Mouse (Mus musculus): ENCODE data around the gene Lingo3. TPM values are rescaled to one million over a fixed set of nuclear protein-coding genes. Genes with fewer than 3 reads are reported as not detected.

The Lingo3 gene
- polyA plus RNA-seq, 1 experiment from 2014 or later = 1.3 TPM

DNA sequence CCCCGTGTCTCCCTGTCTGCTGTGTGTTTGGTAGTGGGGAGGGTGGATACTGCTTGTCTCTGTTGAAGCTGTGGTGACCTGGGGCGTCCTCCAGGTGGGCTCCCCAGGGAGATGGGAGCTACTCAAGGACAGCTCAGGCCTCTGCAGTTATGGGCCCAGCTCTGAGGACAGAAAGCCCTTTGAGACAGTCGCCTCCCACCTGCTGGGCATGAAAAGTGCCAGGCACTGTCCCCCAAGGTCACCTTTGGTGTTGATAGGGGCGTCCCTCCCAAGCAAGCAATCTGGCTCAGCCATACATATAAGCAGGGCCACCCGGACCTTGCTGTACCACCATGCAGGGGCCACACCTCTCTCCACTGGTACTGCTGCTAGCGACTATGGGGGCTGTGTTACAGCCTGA, 38.9 kb downstream of the Lingo3 start, which contains the start of gene Amh:
Gene Amh, plus strand, starts transcription at position 328 of the 400 bp plus-strand sequence.
- no peak within 1 kb of the TSS; the same call in 1 of the 2 replicates for H3K4me3 ChIP-seq
- no peak for ATAC-seq (ENCODE audit: low FRiP score, low read depth)
- H3K27ac ChIP-seq = no peak within 1 kb of the TSS
- H3K9me3 ChIP-seq = no peaks in the 10 kb centered on the region
- peaks cover 37% of the 10 kb centered on the region for H3K4me1 ChIP-seq
- 64% methylated on average over 6 of the region's 6 CpGs for WGBS
- peak within 1 kb of the TSS; percentile 78; the same call in 1 of the 2 replicates for H3K9ac ChIP-seq
- peak within 1 kb of the TSS; percentile 97; the same call in 1 of the 2 replicates for H3K4me2 ChIP-seq (replicated peaks)
- peaks cover 36% of the 10 kb centered on the region for H3K27me3 ChIP-seq
- H3K36me3 ChIP-seq = peaks cover 54% of the 10 kb centered on the region

DNA sequence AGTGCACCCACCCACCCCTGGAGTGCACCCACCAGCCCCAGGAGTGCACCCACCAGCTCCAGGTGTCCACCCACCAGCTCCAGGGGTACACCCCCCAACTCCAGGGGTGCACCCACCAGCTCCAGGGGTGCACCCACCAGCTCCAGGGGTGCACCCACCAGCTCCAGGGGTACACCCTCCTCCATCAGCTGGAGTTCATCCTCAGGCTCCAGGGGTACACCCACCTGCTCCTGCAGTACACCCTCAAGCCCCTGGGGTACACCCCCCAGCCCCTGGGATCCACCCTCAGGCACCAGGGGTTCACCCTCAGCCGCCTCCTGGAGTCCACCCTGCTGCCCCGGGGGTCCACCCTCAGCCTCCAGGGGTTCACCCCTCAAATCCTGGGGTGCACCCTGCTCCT, 39.5 kb downstream of the Lingo3 start:
- Histone ChIP-seq H3K4me2 (replicated peaks) (no peak overlapping the region), H3K27ac (no peak overlapping the region), H3K4me3 (no peak overlapping the region), H3K36me3 (peaks cover 55% of the 10 kb centered on the region), H3K27me3 (peaks cover 30% of the 10 kb centered on the region), H3K4me1 (peaks cover 42% of the 10 kb centered on the region), H3K9me3 (no peaks in the 10 kb centered on the region), H3K9ac (no peak overlapping the region)
- ATAC-seq (ENCODE audit: low FRiP score, low read depth) = no peak
- 97% methylated on average over 2 of the region's 2 CpGs for WGBS

DNA sequence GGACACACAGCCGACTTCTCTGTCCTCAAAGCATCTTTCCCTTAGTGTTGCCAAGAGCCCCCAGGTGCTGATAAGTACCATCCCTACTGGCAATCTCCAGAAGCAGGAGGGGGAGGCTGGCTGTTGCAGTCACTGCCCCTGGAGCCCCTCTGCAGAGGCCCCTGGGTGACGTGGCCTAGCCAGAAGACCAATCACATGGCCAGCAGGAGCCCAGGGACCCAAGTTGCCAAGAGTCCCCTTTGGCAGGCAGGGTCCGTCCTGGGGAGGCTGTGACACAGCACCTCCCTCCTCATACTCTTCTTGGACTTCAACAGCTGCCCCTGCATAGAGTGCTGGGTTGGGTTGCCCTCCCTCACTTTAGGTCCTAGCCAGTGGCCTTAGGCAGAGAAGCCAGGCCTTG, 40.8 kb downstream of the Lingo3 start:
- no peak for ATAC-seq (ENCODE audit: low FRiP score, low read depth)
- Histone ChIP-seq H3K36me3 (peaks cover 55% of the 10 kb centered on the region), H3K9me3 (no peaks in the 10 kb centered on the region), H3K4me1 (peaks cover 29% of the 10 kb centered on the region), H3K4me2 (replicated peaks) (no peak overlapping the region), H3K27me3 (peaks cover 17% of the 10 kb centered on the region), H3K27ac (no peak overlapping the region), H3K4me3 (no peak overlapping the region), H3K9ac (no peak overlapping the region)
- 83% methylated on average over 3 of the region's 3 CpGs for WGBS

DNA sequence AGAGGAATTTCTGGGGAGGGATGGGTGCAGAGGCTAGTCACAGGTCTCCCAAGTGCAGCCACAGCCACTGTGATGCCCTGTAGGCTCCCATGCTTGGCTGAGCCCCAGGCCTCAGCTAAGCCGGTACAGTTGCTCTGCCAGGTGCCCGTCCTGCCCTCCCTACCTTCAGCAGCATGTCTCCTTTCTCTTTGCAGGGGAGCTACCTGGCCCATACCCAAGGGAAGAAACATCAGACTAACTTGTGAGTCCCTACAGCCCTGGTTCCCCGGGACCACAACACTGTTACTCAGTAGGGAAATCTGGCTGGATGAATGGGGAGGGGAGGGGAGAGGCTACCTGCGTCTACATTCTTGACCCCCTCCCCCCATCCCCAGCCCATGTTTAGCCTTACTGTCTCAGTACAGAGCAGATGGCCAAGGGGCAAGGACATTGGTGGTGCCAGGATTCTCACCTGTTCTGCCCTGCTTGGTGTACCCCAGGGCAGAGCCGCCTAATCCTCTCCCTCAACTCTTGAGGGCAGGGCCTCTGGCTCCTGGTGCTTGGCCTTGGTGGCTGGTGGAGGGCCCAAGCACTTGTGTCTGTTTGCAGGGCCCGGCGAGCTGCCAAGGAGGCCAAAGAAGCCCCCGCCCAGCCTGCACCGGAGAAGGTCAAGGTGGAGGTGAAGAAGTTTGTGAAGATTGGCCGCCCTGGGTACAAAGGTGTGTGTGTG, 41.5 kb downstream of the Lingo3 start:
- no peaks in the 10 kb centered on the region for H3K9me3 ChIP-seq
- WGBS = 90% methylated on average over 10 of the region's 10 CpGs
- H3K27me3 ChIP-seq = peaks cover 13% of the 10 kb centered on the region; the same call in 1 of the 2 replicates
- no peak overlapping the region for H3K4me2 ChIP-seq (replicated peaks)
- H3K9ac ChIP-seq = peak overlapping the region; percentile 13; the same call in 1 of the 2 replicates
- no peak for ATAC-seq (ENCODE audit: low FRiP score, low read depth)
- no peak overlapping the region for H3K27ac ChIP-seq
- peaks cover 55% of the 10 kb centered on the region for H3K36me3 ChIP-seq
- no peak overlapping the region for H3K4me3 ChIP-seq
- H3K4me1 ChIP-seq = peaks cover 25% of the 10 kb centered on the region

DNA sequence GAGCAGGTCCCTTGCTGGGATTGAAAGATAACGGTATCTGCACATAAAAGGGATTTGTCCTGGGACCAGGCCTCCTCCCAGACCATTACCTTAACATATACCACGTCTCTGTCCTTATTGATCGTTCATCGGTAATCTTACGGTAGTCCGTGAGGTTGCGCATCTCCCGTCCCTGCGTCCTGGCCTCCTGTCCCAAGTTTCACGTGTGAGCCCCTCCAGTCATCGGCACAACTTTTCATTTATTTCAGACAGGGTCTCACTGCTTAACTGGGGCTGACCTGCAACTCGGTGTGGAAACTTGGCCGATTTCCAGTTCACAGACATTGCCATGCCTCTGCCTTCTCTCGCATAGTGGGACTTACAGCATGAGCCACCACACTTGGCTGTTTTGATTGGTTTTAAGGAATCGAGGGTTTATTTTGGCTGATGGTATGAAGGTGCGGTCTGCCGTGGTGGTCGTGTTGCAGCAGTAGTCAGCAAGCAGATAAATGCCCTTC, 44.7 kb downstream of the Lingo3 start:
- no peak for ATAC-seq (ENCODE audit: low FRiP score, low read depth)
- Histone ChIP-seq H3K36me3 (peaks cover 68% of the 10 kb centered on the region), H3K27ac (peak overlapping the region; percentile 98), H3K4me2 (replicated peaks) (peak overlapping the region; percentile 92), H3K27me3 (no peaks in the 10 kb centered on the region), H3K4me3 (peak overlapping the region; percentile 89), H3K4me1 (peaks cover 27% of the 10 kb centered on the region), H3K9ac (peak overlapping the region; percentile 99), H3K9me3 (no peaks in the 10 kb centered on the region)
- WGBS = 3% methylated on average over 18 of the region's 18 CpGs

DNA sequence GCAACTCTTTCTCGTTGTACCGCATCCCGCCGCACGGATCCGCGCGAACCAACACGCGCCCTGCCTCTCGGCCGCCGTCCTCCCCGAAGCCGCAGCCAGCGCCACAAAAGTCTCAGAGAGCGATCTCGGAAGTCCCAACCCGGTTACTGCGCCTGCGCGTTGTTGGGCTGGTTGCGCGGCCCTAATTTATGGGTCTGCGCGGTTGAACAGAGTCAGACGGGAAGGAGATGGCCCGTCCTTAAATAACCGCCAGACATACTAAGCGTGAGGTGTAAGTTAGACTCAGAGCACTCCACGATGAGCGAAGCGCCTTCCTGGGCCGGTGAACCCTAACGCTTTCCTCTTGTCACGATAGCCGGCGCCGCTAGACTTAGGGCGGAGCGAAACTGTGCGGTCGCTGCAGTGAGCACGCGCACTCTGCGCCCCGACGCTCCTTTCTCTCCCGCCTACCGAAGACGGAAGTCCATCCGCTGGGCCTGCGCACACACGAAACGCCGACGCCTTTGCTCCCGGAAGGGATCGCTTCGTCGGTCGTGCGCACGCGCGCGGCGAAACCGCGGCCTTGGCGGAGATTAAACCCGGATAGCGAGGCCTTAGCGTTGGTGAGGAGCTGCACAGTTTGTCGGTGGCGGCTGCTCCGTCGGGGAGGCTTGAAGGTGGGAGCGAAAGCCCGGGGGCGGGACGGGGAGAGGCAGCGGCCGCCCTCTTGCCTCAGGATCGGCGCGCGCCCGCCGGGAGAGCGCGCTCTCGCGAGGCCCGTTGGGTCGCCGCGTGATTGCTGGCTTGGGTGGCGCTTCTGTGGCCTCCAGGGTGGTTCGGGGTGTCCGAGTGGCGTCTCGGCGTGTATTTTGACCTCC, 45.5 kb downstream of the Lingo3 start, which contains the start of the genes Sf3a2 and Plekhj1:
Gene Sf3a2, plus strand, starts transcription at position 49 of the 857 bp plus-strand sequence.
Gene Plekhj1, minus strand, starts transcription at position 477 of the 857 bp plus-strand sequence.
- peak; percentile 92 for ATAC-seq (ENCODE audit: low FRiP score, low read depth)
- H3K27me3 ChIP-seq = no peaks in the 10 kb centered on the region
- under 1% methylated on average over 104 of the region's 104 CpGs for WGBS
- peaks cover 27% of the 10 kb centered on the region for H3K4me1 ChIP-seq
- H3K9me3 ChIP-seq = no peaks in the 10 kb centered on the region
- H3K27ac ChIP-seq = peak within 1 kb of the TSS; percentile 98
- peak within 1 kb of the TSS; percentile 92 for H3K4me2 ChIP-seq (replicated peaks)
- peak within 1 kb of the TSS; percentile 89 for H3K4me3 ChIP-seq
- H3K36me3 ChIP-seq = peaks cover 68% of the 10 kb centered on the region
- H3K9ac ChIP-seq = peak within 1 kb of the TSS; percentile 99

DNA sequence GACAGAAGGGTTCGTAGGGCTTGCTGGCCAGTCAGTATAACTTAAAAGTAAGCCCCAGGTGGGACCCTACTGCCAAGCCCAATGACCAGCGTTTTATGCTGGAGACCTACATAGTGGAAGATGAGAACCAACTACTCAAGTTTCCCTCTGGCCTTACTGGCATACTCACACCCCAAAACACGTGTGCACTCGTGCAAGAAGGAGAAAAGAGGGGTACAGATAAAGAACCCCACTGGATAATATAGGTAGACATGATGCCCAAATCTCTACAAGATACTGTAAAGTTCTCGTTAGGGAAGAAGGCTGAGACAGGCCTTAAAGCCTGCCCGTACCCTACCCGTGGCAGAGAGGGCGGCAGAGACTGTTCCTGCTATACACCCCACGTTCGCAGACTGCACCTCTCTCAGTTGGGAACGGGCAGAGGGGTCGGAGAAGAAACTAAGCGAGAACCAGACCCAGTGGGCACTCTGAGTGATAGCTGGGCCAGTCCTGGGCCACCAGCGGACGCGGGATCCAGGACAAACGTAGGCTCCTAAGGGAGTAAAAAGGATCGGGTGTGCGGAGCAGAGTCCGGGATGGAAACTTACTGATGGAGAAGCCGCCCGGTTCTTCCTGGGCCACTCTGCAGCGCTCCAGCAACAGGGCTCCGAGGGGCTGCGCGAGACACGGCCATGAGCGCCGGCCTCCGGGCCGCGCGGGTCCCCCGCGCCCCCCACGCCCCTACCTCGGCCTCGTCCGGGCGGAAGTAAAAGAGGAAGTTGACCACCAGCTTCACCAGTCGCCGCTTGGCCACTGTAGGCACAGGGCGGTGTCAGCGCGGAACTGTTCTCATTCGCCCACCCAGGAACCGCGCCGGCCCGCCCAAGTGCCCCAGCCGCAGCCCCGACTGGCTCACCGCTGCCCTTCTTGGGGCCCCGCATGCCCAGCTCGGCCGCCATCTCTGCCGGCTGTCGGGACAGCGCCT, 46.4 kb downstream of the Lingo3 start:
- 2% methylated on average over 59 of the region's 59 CpGs for WGBS

DNA sequence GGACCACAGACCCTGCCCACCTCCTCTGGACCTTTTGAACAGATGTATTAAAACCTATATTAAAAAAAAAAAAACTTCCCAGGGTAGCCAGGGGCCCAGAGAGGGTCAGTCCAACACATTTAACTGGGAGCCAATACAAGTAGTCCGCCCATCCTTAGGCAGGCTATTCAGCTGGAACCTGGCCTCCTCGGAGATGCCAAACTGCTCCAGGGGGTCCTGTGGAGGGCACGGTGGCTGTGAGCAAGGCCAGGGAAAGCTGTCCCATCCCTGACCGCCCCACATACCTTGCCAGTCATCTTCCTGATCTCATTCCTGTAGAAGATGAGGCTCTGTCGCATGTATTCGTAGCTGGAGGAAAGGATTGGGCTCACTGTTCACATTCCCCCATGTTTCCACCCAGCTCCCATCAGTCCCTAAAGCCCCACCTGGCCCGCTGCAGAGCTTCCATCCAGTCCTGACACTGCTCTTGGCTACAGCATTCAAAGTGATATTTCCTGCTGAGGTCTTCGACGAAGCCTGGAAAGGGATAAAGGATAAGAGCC, 47.5 kb downstream of the Lingo3 start:
- Histone ChIP-seq H3K4me3 (peak overlapping the region; percentile 89), H3K9ac (peak overlapping the region; percentile 99), H3K27ac (no peak overlapping the region; the same call in 1 of the 2 replicates), H3K27me3 (no peaks in the 10 kb centered on the region), H3K36me3 (peaks cover 68% of the 10 kb centered on the region), H3K9me3 (no peaks in the 10 kb centered on the region), H3K4me1 (peaks cover 27% of the 10 kb centered on the region), H3K4me2 (replicated peaks) (peak overlapping the region; percentile 92)
- no peak for ATAC-seq (ENCODE audit: low FRiP score, low read depth)
- 93% methylated on average over 9 of the region's 9 CpGs for WGBS

More for the DNA sequence above, 46.4 kb downstream of the Lingo3 start:
- peak overlapping the region; percentile 99 for H3K9ac ChIP-seq
- peak overlapping the region; percentile 92 for H3K4me2 ChIP-seq (replicated peaks)
- H3K9me3 ChIP-seq = no peaks in the 10 kb centered on the region
- peak overlapping the region; percentile 89 for H3K4me3 ChIP-seq
- peak overlapping the region; percentile 98 for H3K27ac ChIP-seq
- peak; percentile 57 for ATAC-seq (ENCODE audit: low FRiP score, low read depth)
- H3K4me1 ChIP-seq = peaks cover 27% of the 10 kb centered on the region
- H3K27me3 ChIP-seq = no peaks in the 10 kb centered on the region
- peaks cover 68% of the 10 kb centered on the region for H3K36me3 ChIP-seq

DNA sequence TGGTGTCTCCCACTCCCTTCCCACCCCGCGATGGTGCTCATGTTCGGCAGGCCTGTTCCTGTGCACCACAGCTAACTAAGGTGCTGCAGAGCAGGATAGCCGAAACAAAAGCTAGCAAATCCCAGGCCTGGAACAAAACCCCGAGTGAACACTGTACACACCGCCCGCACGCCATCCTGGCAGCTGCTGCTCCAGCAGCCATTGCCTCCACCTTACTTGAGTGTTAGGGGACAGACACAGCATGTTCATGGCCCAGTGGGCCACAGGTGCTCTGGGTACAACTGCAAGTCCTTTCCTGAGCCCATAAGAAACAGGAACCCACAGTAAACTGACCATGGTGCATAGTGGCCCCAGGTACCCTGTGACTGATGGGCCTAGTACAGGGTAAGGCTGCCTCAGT, 49.1 kb downstream of the Lingo3 start:
- Histone ChIP-seq H3K4me2 (replicated peaks) (no peak overlapping the region), H3K4me3 (no peak overlapping the region), H3K4me1 (peaks cover 20% of the 10 kb centered on the region), H3K9me3 (no peaks in the 10 kb centered on the region), H3K9ac (no peak overlapping the region), H3K27ac (no peak overlapping the region), H3K36me3 (peaks cover 69% of the 10 kb centered on the region), H3K27me3 (no peaks in the 10 kb centered on the region)
- ATAC-seq (ENCODE audit: low FRiP score, low read depth) = no peak
- WGBS = 88% methylated on average over 8 of the region's 8 CpGs

DNA sequence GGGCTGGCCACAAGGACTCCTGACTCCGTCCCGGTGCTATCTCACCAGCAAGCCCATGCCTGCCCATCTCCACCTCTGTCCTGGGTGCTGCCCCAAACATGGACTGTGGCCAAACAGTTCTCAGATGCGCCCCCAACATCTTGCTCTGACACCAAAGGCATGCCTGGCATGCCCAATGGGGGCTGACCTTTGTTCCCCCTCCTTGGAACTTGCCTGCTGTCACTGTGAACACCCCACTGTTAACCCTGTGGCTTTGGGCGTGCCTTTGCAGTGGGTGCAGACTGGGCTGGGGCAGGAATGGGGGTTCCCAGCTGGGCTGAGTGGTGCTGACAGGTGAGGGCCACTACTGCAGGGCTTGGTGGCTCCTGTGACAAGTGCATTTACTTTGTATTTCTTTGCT, 50.0 kb downstream of the Lingo3 start:
- 84% methylated on average over 4 of the region's 4 CpGs for WGBS
- no peak overlapping the region for H3K27ac ChIP-seq
- peaks cover 77% of the 10 kb centered on the region for H3K36me3 ChIP-seq
- no peak overlapping the region for H3K9ac ChIP-seq
- peaks cover 14% of the 10 kb centered on the region for H3K4me1 ChIP-seq
- no peak overlapping the region for H3K4me2 ChIP-seq (replicated peaks)
- H3K27me3 ChIP-seq = no peaks in the 10 kb centered on the region
- ATAC-seq (ENCODE audit: low FRiP score, low read depth) = no peak
- no peak overlapping the region for H3K4me3 ChIP-seq
- H3K9me3 ChIP-seq = no peaks in the 10 kb centered on the region
